Mouse (Mus musculus) forebrain, embryonic 13.5 days (tissue): Measurements from ENCODE around the gene Lamp1. TPM values are rescaled to one million over a fixed set of nuclear protein-coding genes. Genes with fewer than 3 reads are reported as not detected.

ENCODE experiments used
- ATAC-seq: fragments of 200-750 bp; cut with Nextera tagmentation; 2 replicates; pipeline ENCODE4 v1.8.0; 2017
- H3K27ac ChIP-seq: fragments of 300-500 bp; sonication (generic); 2 replicates; pipeline ENCODE4 v1.5.1; 2015; ENCODE audit warnings: inconsistent platforms, mild to moderate bottlenecking, moderate library complexity
- H3K27me3 ChIP-seq: fragments of 300-500 bp; sonication (generic); 2 replicates; pipeline ENCODE4 v1.6.1; 2015; ENCODE audit warnings: mild to moderate bottlenecking, inconsistent platforms
- H3K36me3 ChIP-seq: fragments of 300-500 bp; sonication (generic); 2 replicates; pipeline ENCODE4 v1.6.1; 2015; ENCODE audit warnings: mild to moderate bottlenecking, inconsistent platforms; ENCODE audit not compliant: poor library complexity, severe bottlenecking
- H3K4me1 ChIP-seq: fragments of 300-500 bp; sonication (generic); 2 replicates; pipeline ENCODE4 v1.6.1; 2015; ENCODE audit warnings: inconsistent platforms
- H3K4me2 ChIP-seq: fragments of 300-500 bp; sonication (generic); 2 replicates; pipeline ENCODE4 v1.6.1; 2015; ENCODE audit warnings: inconsistent platforms, mild to moderate bottlenecking, moderate library complexity
- H3K4me3 ChIP-seq: fragments of 300-500 bp; sonication (generic); 2 replicates; pipeline ENCODE4 v1.5.1; 2015; ENCODE audit warnings: mild to moderate bottlenecking, inconsistent platforms
- H3K9ac ChIP-seq: fragments of 300-500 bp; sonication (generic); 2 replicates; pipeline ENCODE4 v1.6.1; 2015; ENCODE audit warnings: mild to moderate bottlenecking, inconsistent platforms
- H3K9me3 ChIP-seq: fragments of 300-500 bp; sonication (generic); replicated peaks from 2 replicates; pipeline ENCODE4 v1.6.1; 2016; ENCODE audit warnings: inconsistent platforms
- WGBS: fragments of 180-500 bp; shearing (Covaris S2); methylation state at CpG from one replicate; pipeline ENCODE4 v1.1.7; 2015; 5-methylcytosine and 5-hydroxymethylcytosine counted together
- polyA plus RNA-seq: library from polyadenylated mRNA; unstranded; fragments of >200 nt; fragmentation: Nextera tagmentation; extraction: Ambion mirVana; gene quantifications from 2 replicates; pipeline ENCODE4 v1.2.1, GENCODE M21; 2015

Gene Lamp1
- polyA plus RNA-seq, 1 experiment from 2014 or later: 194 TPM

GRCm38 (mm10) chr8:13148476-13148875, 10.5 kb upstream of the Lamp1 start:
- WGBS: 90% methylated on average over 2 of the region's 2 CpGs
- Histone ChIP-seq H3K9me3 (no peaks in the 10 kb centered on the region), H3K27ac (no peak overlapping the region), H3K9ac (no peak overlapping the region), H3K4me1 (no peaks in the 10 kb centered on the region), H3K4me3 (no peak overlapping the region), H3K27me3 (no peaks in the 10 kb centered on the region), H3K36me3 (peaks cover 68% of the 10 kb centered on the region), H3K4me2 (no peak overlapping the region)
- no peak for ATAC-seq

- H3K9ac ChIP-seq: no peak overlapping the region
- H3K9me3 ChIP-seq: no peaks in the 10 kb centered on the region
- H3K4me1 ChIP-seq: no peaks in the 10 kb centered on the region
- peaks cover 67% of the 10 kb centered on the region for H3K36me3 ChIP-seq
- H3K27ac ChIP-seq: no peak overlapping the region
- no peaks in the 10 kb centered on the region for H3K27me3 ChIP-seq
- H3K4me2 ChIP-seq: no peak overlapping the region
- no peak overlapping the region for H3K4me3 ChIP-seq
- no peak for ATAC-seq
- WGBS: 96% methylated on average over 2 of the region's 2 CpGs
These were observed 9.7 kb upstream of the Lamp1 start for GRCm38 (mm10) chr8:13149287-13149686.

GRCm38 (mm10) chr8:13149866-13150265, 9.1 kb upstream of the Lamp1 start:
- peaks cover 63% of the 10 kb centered on the region for H3K36me3 ChIP-seq
- H3K9ac ChIP-seq: no peak overlapping the region
- WGBS: 72% methylated on average over 5 of the region's 5 CpGs
- no peak overlapping the region for H3K4me3 ChIP-seq
- no peaks in the 10 kb centered on the region for H3K4me1 ChIP-seq
- no peaks in the 10 kb centered on the region for H3K27me3 ChIP-seq
- no peak for ATAC-seq
- no peaks in the 10 kb centered on the region for H3K9me3 ChIP-seq
- no peak overlapping the region for H3K4me2 ChIP-seq
- no peak overlapping the region for H3K27ac ChIP-seq

GRCm38 (mm10) chr8:13150929-13151328, 8.0 kb upstream of the Lamp1 start:
- WGBS: 78% methylated on average over 2 of the region's 2 CpGs
- H3K27ac ChIP-seq: no peak overlapping the region
- no peak for ATAC-seq
- H3K9me3 ChIP-seq: no peaks in the 10 kb centered on the region
- no peaks in the 10 kb centered on the region for H3K27me3 ChIP-seq
- no peaks in the 10 kb centered on the region for H3K4me1 ChIP-seq
- H3K9ac ChIP-seq: no peak overlapping the region
- no peak overlapping the region for H3K4me2 ChIP-seq
- H3K4me3 ChIP-seq: no peak overlapping the region
- peaks cover 52% of the 10 kb centered on the region for H3K36me3 ChIP-seq

GRCm38 (mm10) chr8:13154099-13154498, 4.9 kb upstream of the Lamp1 start:
- no peak overlapping the region for H3K27ac ChIP-seq
- no peak overlapping the region for H3K9ac ChIP-seq
- H3K4me1 ChIP-seq: peaks cover 4% of the 10 kb centered on the region
- H3K36me3 ChIP-seq: peaks cover 24% of the 10 kb centered on the region
- 86% methylated on average over 9 of the region's 9 CpGs for WGBS
- H3K9me3 ChIP-seq: no peaks in the 10 kb centered on the region
- ATAC-seq: no peak
- H3K4me2 ChIP-seq: no peak overlapping the region
- no peak overlapping the region for H3K4me3 ChIP-seq
- H3K27me3 ChIP-seq: no peaks in the 10 kb centered on the region

- no peak for ATAC-seq
These were observed 3.6 kb upstream of the Lamp1 start for GRCm38 (mm10) chr8:13155358-13155757.

GRCm38 (mm10) chr8:13156327-13157097, 2.4 kb upstream of the Lamp1 start:
- H3K27ac ChIP-seq: no peak overlapping the region
- no peaks in the 10 kb centered on the region for H3K27me3 ChIP-seq
- no peak overlapping the region for H3K9ac ChIP-seq
- peaks cover 21% of the 10 kb centered on the region for H3K4me1 ChIP-seq
- H3K9me3 ChIP-seq: no peaks in the 10 kb centered on the region
- no peak overlapping the region for H3K4me2 ChIP-seq
- H3K4me3 ChIP-seq: no peak overlapping the region
- ATAC-seq: no peak
- WGBS: 73% methylated on average over 12 of the region's 12 CpGs
- 0 out of 2 replicates have a peak, but pooled peaks cover 10% of the 10 kb centered on the region for H3K36me3 ChIP-seq

More at GRCm38 (mm10) chr8:13155358-13155757, 3.6 kb upstream of the Lamp1 start:
- Histone ChIP-seq H3K36me3 (0 out of 2 replicates have a peak, but pooled peaks cover 15% of the 10 kb centered on the region), H3K4me1 (peaks cover 11% of the 10 kb centered on the region), H3K9me3 (no peaks in the 10 kb centered on the region), H3K4me2 (no peak overlapping the region), H3K27ac (no peak overlapping the region), H3K4me3 (no peak overlapping the region), H3K27me3 (no peaks in the 10 kb centered on the region), H3K9ac (no peak overlapping the region)
- WGBS: 77% methylated on average over 9 of the region's 9 CpGs

- WGBS: under 1% methylated on average over 38 of the region's 49 CpGs
- ATAC-seq: peak; percentile 75
- peak overlapping the region; percentile 97 for H3K4me2 ChIP-seq
- peaks cover 29% of the 10 kb centered on the region for H3K4me1 ChIP-seq
- H3K4me3 ChIP-seq: peak overlapping the region; percentile 99
- no peaks in the 10 kb centered on the region for H3K9me3 ChIP-seq
- H3K27ac ChIP-seq: peak overlapping the region; percentile 60
- H3K9ac ChIP-seq: peak overlapping the region; percentile 99
- H3K36me3 ChIP-seq: no peaks in the 10 kb centered on the region
- no peaks in the 10 kb centered on the region for H3K27me3 ChIP-seq
These were observed 468 bp downstream of the Lamp1 start for GRCm38 (mm10) chr8:13159377-13159881.

GRCm38 (mm10) chr8:13160691-13161090, 1.7 kb downstream of the Lamp1 start:
- H3K9me3 ChIP-seq: no peaks in the 10 kb centered on the region
- peak overlapping the region; percentile 97; the same call in 1 of the 2 replicates for H3K4me2 ChIP-seq
- H3K4me3 ChIP-seq: peak overlapping the region; percentile 99
- H3K4me1 ChIP-seq: peaks cover 29% of the 10 kb centered on the region
- H3K9ac ChIP-seq: peak overlapping the region; percentile 99; the same call in 1 of the 2 replicates
- no peak for ATAC-seq
- H3K36me3 ChIP-seq: peaks cover 3% of the 10 kb centered on the region; the same call in 1 of the 2 replicates
- 85% methylated on average over 3 of the region's 3 CpGs for WGBS
- H3K27me3 ChIP-seq: no peaks in the 10 kb centered on the region
- H3K27ac ChIP-seq: no peak overlapping the region

- H3K9me3 ChIP-seq: no peaks in the 10 kb centered on the region
- H3K9ac ChIP-seq: 0 out of 2 replicates have a peak overlapping the region, but pooled peaks have one; percentile 26
- WGBS: 84% methylated on average over 6 of the region's 6 CpGs
- no peak overlapping the region for H3K27ac ChIP-seq
- H3K4me2 ChIP-seq: no peak overlapping the region
- no peak for ATAC-seq
- no peak overlapping the region for H3K4me3 ChIP-seq
- peaks cover 13% of the 10 kb centered on the region for H3K36me3 ChIP-seq
- no peaks in the 10 kb centered on the region for H3K27me3 ChIP-seq
- H3K4me1 ChIP-seq: peaks cover 29% of the 10 kb centered on the region
These were observed 3.1 kb downstream of the Lamp1 start for GRCm38 (mm10) chr8:13162098-13162497.

GRCm38 (mm10) chr8:13163563-13163962, 4.6 kb downstream of the Lamp1 start:
- peaks cover 27% of the 10 kb centered on the region for H3K36me3 ChIP-seq
- H3K9ac ChIP-seq: no peak overlapping the region
- WGBS: 87% methylated on average over 1 of the region's 1 CpGs
- no peaks in the 10 kb centered on the region for H3K27me3 ChIP-seq
- H3K9me3 ChIP-seq: no peaks in the 10 kb centered on the region
- no peak for ATAC-seq
- H3K4me2 ChIP-seq: no peak overlapping the region
- H3K4me1 ChIP-seq: peaks cover 26% of the 10 kb centered on the region
- H3K27ac ChIP-seq: no peak overlapping the region
- no peak overlapping the region for H3K4me3 ChIP-seq

- H3K4me1 ChIP-seq: peaks cover 25% of the 10 kb centered on the region
- H3K4me3 ChIP-seq: no peak overlapping the region
- 94% methylated on average over 5 of the region's 5 CpGs for WGBS
- no peak overlapping the region for H3K27ac ChIP-seq
- no peak overlapping the region for H3K4me2 ChIP-seq
- H3K36me3 ChIP-seq: peaks cover 35% of the 10 kb centered on the region
- H3K9me3 ChIP-seq: no peaks in the 10 kb centered on the region
- ATAC-seq: no peak
- H3K27me3 ChIP-seq: no peaks in the 10 kb centered on the region
- H3K9ac ChIP-seq: no peak overlapping the region
These were observed 5.4 kb downstream of the Lamp1 start for GRCm38 (mm10) chr8:13164361-13164760.
